Mouse (Mus musculus): ENCODE results near the gene Sfta2. TPM values are rescaled to one million over a fixed set of nuclear protein-coding genes. Genes with fewer than 3 reads are reported as not detected.
A peak's percentile ranks its signal among the peaks of the same experiment; 100 is the strongest.

Sfta2 gene
- polyA plus RNA-seq, 1 experiment = not detected

DNA sequence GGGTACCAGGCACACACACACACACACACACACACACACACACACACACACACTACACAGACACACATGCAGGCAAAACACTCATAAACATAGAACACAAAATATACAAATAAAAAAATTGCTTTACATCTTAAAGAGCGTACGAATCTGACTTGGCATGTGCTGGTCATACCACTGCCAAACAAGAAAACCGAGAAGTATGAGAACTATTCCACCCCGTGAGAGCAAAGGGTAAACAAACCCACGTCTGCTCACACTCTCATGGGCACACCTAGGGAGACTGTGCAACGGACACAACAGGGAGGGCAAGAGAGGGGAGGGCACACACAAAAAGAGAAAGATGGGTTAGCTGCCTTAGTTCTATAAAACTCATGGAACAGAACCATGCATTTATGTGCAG, 95.3 kb downstream of the Sfta2 start:
- peak overlapping the region; percentile 35; the same call in 1 of the 2 replicates for H3K27ac ChIP-seq (ENCODE audit: insufficient read depth, low read depth, low read length)
- peaks cover 34% of the 10 kb centered on the region for H3K4me1 ChIP-seq (ENCODE audit: control insufficient read depth, insufficient read depth, low read length)
- no peak for TF ChIP-seq CTCF (IDR thresholded peaks at IDR 0.05; ENCODE audit: insufficient read depth, low read depth, low read length)
- TF ChIP-seq POLR2A (IDR thresholded peaks at IDR 0.05; ENCODE audit: insufficient read depth, low read depth, low read length) = no peak
- H3K4me3 ChIP-seq (ENCODE audit: insufficient read depth, low read depth, low read length) = peak overlapping the region; percentile 53; the same call in 1 of the 2 replicates
- WGBS = 28% methylated on average over 6 of the region's 6 CpGs

GRCm38 (mm10) chr17:35697429-35697758, 96.0 kb downstream of the Sfta2 start:
- H3K4me1 ChIP-seq (ENCODE audit: control insufficient read depth, insufficient read depth, low read length) = peaks cover 39% of the 10 kb centered on the region
- WGBS = 7% methylated on average over 1 of the region's 1 CpGs
- TF ChIP-seq POLR2A (IDR thresholded peaks at IDR 0.05; ENCODE audit: insufficient read depth, low read depth, low read length) (no peak), CTCF (IDR thresholded peaks at IDR 0.05; ENCODE audit: insufficient read depth, low read depth, low read length) (no peak)
- peak overlapping the region; percentile 91 for H3K27ac ChIP-seq (ENCODE audit: insufficient read depth, low read depth, low read length)
- H3K4me3 ChIP-seq (ENCODE audit: insufficient read depth, low read depth, low read length) = peak overlapping the region; percentile 53

- WGBS = 2% methylated on average over 16 of the region's 16 CpGs
- no peak for TF ChIP-seq CTCF (IDR thresholded peaks at IDR 0.05; ENCODE audit: insufficient read depth, low read depth, low read length)
- TF ChIP-seq POLR2A (IDR thresholded peaks at IDR 0.05; ENCODE audit: insufficient read depth, low read depth, low read length) = no peak
- H3K4me1 ChIP-seq (ENCODE audit: control insufficient read depth, insufficient read depth, low read length) = peaks cover 38% of the 10 kb centered on the region
- peak overlapping the region; percentile 91 for H3K27ac ChIP-seq (ENCODE audit: insufficient read depth, low read depth, low read length)
- H3K4me3 ChIP-seq (ENCODE audit: insufficient read depth, low read depth, low read length) = peak overlapping the region; percentile 53
Observed at GRCm38 (mm10) chr17:35697759-35698500, 96.6 kb downstream of the Sfta2 start.

- TF ChIP-seq CTCF (IDR thresholded peaks at IDR 0.05; ENCODE audit: insufficient read depth, low read depth, low read length) (no peak), POLR2A (IDR thresholded peaks at IDR 0.05; ENCODE audit: insufficient read depth, low read depth, low read length) (no peak)
- 7% methylated on average over 5 of the region's 5 CpGs for WGBS
- Histone ChIP-seq H3K4me1 (ENCODE audit: control insufficient read depth, insufficient read depth, low read length) (peaks cover 36% of the 10 kb centered on the region), H3K27ac (ENCODE audit: insufficient read depth, low read depth, low read length) (peak overlapping the region; percentile 91), H3K4me3 (ENCODE audit: insufficient read depth, low read depth, low read length) (peak overlapping the region; percentile 53)
Observed at GRCm38 (mm10) chr17:35698501-35698883, 97.1 kb downstream of the Sfta2 start.

DNA sequence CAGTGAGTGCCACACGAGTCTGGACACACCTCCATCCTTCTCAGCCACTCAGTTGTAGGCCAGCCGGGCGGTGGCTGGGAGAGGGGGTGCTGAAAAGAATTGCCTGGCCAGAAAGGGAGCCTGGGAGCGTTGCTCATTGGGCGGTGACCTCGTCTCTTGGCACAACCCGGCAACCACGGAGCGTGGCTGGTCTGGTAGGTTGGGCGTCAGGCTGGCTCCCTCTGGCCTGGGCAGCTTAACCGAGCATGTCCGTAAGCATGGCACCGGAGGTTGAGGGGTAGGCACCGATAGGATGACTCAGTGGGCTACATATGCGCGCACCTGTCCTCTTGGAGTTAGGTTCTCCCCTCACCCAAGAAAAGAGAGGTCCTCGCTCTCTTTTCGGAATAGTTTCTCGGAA, 98.6 kb downstream of the Sfta2 start:
- no peak for TF ChIP-seq CTCF (IDR thresholded peaks at IDR 0.05; ENCODE audit: insufficient read depth, low read depth, low read length)
- TF ChIP-seq POLR2A (IDR thresholded peaks at IDR 0.05; ENCODE audit: insufficient read depth, low read depth, low read length) = no peak; the same call in 1 of the 2 replicates
- Histone ChIP-seq H3K4me3 (ENCODE audit: insufficient read depth, low read depth, low read length) (peak overlapping the region; percentile 61), H3K4me1 (ENCODE audit: control insufficient read depth, insufficient read depth, low read length) (peaks cover 46% of the 10 kb centered on the region), H3K27ac (ENCODE audit: insufficient read depth, low read depth, low read length) (peak overlapping the region; percentile 91)
- WGBS = 2% methylated on average over 19 of the region's 19 CpGs

Other genes starting within 250 kb of the Sfta2 start
- not detected in 2 replicates for gene H2-Q4, start 221.9 kb upstream of the Sfta2 start, polyA plus RNA-seq (2012; ENCODE audit: insufficient read depth, insufficient read length, low replicate concordance, missing spikeins)
- gene H2-Q6, start 176.7 kb upstream of the Sfta2 start, polyA plus RNA-seq (2012; ENCODE audit: insufficient read depth, insufficient read length, low replicate concordance, missing spikeins) = not detected in 2 replicates
- gene H2-Q7, start 162.4 kb upstream of the Sfta2 start, polyA plus RNA-seq (2012; ENCODE audit: insufficient read depth, insufficient read length, low replicate concordance, missing spikeins) = not detected in 2 replicates
- not detected in 2 replicates for gene H2-Q10, start 131.5 kb upstream of the Sfta2 start, polyA plus RNA-seq (2012; ENCODE audit: insufficient read depth, insufficient read length, low replicate concordance, missing spikeins)
- not detected in 2 replicates for gene Pou5f1, start 95.5 kb upstream of the Sfta2 start, polyA plus RNA-seq (2012; ENCODE audit: insufficient read depth, insufficient read length, low replicate concordance, missing spikeins)
- not detected in 2 replicates for gene Tcf19, start 84.7 kb upstream of the Sfta2 start, polyA plus RNA-seq (2012; ENCODE audit: insufficient read depth, insufficient read length, low replicate concordance, missing spikeins)
- not detected in 2 replicates for gene Cchcr1, start 84.4 kb upstream of the Sfta2 start, polyA plus RNA-seq (2012; ENCODE audit: insufficient read depth, insufficient read length, low replicate concordance, missing spikeins)
- not detected in 2 replicates for gene Psors1c2, start 68.3 kb upstream of the Sfta2 start, polyA plus RNA-seq (2012; ENCODE audit: insufficient read depth, insufficient read length, low replicate concordance, missing spikeins)
- not detected in 2 replicates for gene Cdsn, start 49.4 kb upstream of the Sfta2 start, polyA plus RNA-seq (2012; ENCODE audit: insufficient read depth, insufficient read length, low replicate concordance, missing spikeins)
- gene 2300002M23Rik, start 34.1 kb upstream of the Sfta2 start, polyA plus RNA-seq (2012; ENCODE audit: insufficient read depth, insufficient read length, low replicate concordance, missing spikeins) = not detected in 2 replicates
- gene Gm9573, start 25.1 kb downstream of the Sfta2 start, polyA plus RNA-seq (2012; ENCODE audit: insufficient read depth, insufficient read length, low replicate concordance, missing spikeins) = not detected in 2 replicates
- gene Mucl3, start 42.1 kb downstream of the Sfta2 start, polyA plus RNA-seq (2012; ENCODE audit: insufficient read depth, insufficient read length, low replicate concordance, missing spikeins) = not detected in 2 replicates
- gene Vars2, start 66.0 kb downstream of the Sfta2 start, polyA plus RNA-seq (2012; ENCODE audit: insufficient read depth, insufficient read length, low replicate concordance, missing spikeins) = not detected in 2 replicates
- not detected in 2 replicates for gene Gtf2h4, start 72.2 kb downstream of the Sfta2 start, polyA plus RNA-seq (2012; ENCODE audit: insufficient read depth, insufficient read length, low replicate concordance, missing spikeins)
- not detected in 2 replicates for gene Ddr1, start 103.1 kb downstream of the Sfta2 start, polyA plus RNA-seq (2012; ENCODE audit: insufficient read depth, insufficient read length, low replicate concordance, missing spikeins)
- not detected in 2 replicates for gene Ier3, start 220.1 kb downstream of the Sfta2 start, polyA plus RNA-seq (2012; ENCODE audit: insufficient read depth, insufficient read length, low replicate concordance, missing spikeins)
- not detected in 2 replicates for gene Flot1, start 221.7 kb downstream of the Sfta2 start, polyA plus RNA-seq (2012; ENCODE audit: insufficient read depth, insufficient read length, low replicate concordance, missing spikeins)
- gene Tubb5, start 236.8 kb downstream of the Sfta2 start, polyA plus RNA-seq (2012; ENCODE audit: insufficient read depth, insufficient read length, low replicate concordance, missing spikeins) = 228 and 580 TPM in 2 replicates
- gene Mdc1, start 240.0 kb downstream of the Sfta2 start, polyA plus RNA-seq (2012; ENCODE audit: insufficient read depth, insufficient read length, low replicate concordance, missing spikeins) = 41.3 TPM in 1 of 2 replicates, not detected in the other